Mouse (Mus musculus): ENCODE data around the gene Olfr32.
"Not testable (repeated sequence)": the region's sequence is repeated elsewhere in the genome, so short reads cannot be mapped to it uniquely, and the experiment has no call there.

The Olfr32 gene

DNA sequence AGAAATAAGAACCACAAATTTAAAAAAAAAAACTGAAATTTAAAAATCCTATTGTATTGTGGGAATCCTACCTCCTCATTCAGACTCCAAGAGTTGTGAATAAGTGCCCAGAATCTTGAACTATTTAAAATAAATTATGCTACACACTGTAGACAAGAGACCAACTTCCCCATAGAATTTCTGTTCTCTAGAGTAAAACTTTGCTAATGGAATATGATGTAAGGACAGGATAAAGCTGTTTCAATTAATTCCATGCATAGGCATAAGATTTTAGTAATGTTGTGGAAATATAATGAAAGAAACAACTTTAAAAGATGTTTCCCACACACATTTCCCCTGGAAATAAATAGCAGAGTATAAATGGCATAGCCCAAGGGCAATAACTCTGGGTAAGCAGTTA, at the start of gene Olfr32:
Gene Olfr32, minus strand, starts transcription at position 101 of the 400 bp plus-strand sequence.
- DNase-seq (ENCODE audit: low spot score in 2 of 2): no peak

DNA sequence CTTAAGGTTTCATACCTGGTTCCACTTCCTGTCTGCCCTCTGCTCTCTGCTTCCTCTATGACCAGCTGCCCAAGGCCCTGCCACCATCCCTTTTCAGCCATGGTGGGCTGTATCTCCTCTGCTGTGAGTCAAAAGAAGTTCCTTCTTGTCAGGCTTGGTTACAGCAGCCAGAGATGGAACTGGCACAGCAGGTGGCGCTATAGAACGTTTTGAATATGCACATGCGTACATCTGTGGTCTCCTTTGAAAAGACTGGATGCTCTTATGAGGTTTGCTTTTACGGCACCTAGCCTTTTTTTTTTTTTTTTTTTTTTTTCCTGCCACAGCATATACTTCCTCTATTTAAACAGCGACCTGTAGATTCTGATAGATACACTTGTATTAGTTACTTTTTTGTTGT, 45.0 kb upstream of the Olfr32 start:
- not testable (repeated sequence) for DNase-seq (ENCODE audit: low spot score in 2 of 2)

DNA sequence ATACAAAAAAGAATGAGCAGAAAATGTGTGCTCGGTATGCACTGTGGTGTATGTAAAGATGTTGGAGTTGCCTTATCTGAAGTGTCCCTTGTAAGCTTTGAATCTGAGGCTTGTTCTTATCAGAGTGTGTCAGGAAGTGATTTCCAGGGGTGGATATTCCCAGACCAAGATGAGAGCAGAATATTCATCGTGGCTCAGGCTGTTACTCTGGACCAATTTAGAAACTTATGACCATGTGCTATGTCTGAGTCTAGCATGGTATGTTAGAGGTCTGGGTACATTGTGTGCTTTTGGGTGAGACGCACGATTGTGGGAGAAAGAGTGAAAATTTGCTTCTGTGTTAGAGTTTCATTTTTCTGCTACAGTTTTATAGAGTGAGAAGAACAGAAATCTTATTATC, 44.0 kb upstream of the Olfr32 start:
- not testable (repeated sequence) for DNase-seq (ENCODE audit: low spot score in 2 of 2)

DNA sequence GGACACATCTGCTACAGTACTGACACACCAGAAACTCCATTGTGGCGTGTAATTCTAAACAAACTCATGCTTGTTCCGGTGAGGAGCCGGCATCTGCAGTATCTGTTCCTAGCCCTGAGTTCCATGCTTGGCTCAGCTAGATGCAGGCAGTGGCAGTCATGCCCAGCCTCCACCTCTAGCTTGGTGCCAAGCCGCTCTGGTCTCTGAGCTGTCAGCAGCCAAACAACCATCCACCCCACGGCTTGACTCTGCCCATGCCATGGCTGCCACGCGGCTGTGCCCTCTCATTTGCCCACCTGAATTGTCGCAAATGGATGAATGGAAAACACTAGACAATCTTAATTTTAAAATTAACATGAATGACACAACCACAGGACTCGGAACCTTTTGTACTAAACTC, 11.8 kb upstream of the Olfr32 start:
- no peak for DNase-seq (ENCODE audit: low spot score in 2 of 2)

DNA sequence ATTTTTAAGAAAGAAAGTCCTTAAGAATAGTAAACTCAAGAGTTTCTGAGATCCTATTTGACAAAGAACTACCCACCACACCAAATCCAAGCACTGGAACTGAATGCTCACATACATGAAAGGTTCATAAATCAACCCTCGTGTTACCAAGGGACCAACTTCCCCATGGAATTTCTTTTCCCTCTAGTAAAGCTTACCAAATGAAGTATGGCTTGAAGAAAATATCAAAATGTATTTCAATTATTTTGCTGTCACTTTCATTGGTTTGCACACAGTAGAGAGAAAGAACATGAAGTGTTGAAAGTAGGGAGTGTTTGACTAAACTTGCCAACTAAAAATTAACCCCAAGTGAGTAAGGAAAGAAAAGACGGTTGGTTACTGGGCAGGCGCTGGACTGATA, 10.9 kb upstream of the Olfr32 start, which contains the start of gene Olfr1270:
Gene Olfr1270, minus strand, starts transcription at position 101 of the 400 bp plus-strand sequence.
- no peak for DNase-seq (ENCODE audit: low spot score in 2 of 2)

DNA sequence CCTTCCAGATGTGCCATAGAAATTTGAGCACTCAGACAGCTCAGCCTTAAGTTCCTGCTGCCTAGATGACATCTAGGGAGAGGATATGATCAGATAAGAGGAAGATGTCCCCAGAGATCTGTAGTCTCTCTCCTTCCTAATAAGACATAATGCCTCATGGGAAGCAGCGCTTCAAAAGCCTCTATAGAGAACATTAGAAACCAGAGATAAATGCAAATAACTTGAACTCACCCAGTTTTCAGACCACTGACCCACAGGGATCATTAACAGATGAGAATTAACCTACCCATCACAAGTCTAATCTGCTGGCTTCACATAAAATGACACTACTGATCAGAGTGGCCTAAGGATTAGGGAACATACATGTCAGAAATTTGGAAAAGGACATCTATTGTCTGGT, 20.8 kb downstream of the Olfr32 start, which contains the start of gene Olfr1269:
Gene Olfr1269, minus strand, starts transcription at position 101 of the 400 bp plus-strand sequence.
- no peak for DNase-seq (ENCODE audit: low spot score in 2 of 2)

Measured in frontal cortex, postnatal 36 days (tissue).